Mouse (Mus musculus) C2C12 (cell line): ENCODE results near the gene Gcdh.

Experiments used
- CTCF ChIP-seq: IDR thresholded peaks from one replicate; pipeline ENCODE4 v1.5.1; 2011; ENCODE audit not compliant: control insufficient read depth, insufficient read depth, insufficient read length
- MYOD1 ChIP-seq: IDR thresholded peaks from one replicate; pipeline ENCODE4 v1.6.1; 2011; ENCODE audit warnings: low read depth; ENCODE audit not compliant: control insufficient read depth, insufficient read length

- TF ChIP-seq CTCF (no peak), MYOD1 (no peak)
Observed at GRCm38 (mm10) chr8:84927513-84927912, 33.8 kb upstream of the Gcdh start.
